Mouse (Mus musculus) megakaryocyte, adult 5-6 weeks (primary cell): Measurements from ENCODE around the gene Prkcd. TPM values are rescaled to one million over a fixed set of nuclear protein-coding genes. Genes with fewer than 3 reads are reported as not detected.

Source experiments
- ATAC-seq: 2 replicates; pipeline ENCODE4 v1.8.0; 2016; ENCODE audit warnings: mild to moderate bottlenecking, inconsistent platforms; ENCODE audit not compliant: poor library complexity, severe bottlenecking
- total RNA-seq, 2 experiments: library from RNA; stranded (forward) in 1 of 2; stranded (reverse) in 1 of 2; fragments of 153-499, 151-499 nt in 1 of 2; fragments of 221-1000, 200-1000 nt in 1 of 2; gene quantifications; 2 replicates each; pipeline versions ENCODE4 v1.2.3 to v1.2.4; 2015 to 2017

Prkcd gene
- total RNA-seq (2015), result 274 and 291 TPM in 2 replicates
- 424 and 451 TPM in 2 replicates for total RNA-seq (2017)

- peak; percentile 69 for ATAC-seq
Measured at GRCm38 (mm10) chr14:30625856-30626726, at the start of gene Prkcd. Prkcd (minus strand) TSS chr14:30626210.

- ATAC-seq, result peak; percentile 59
Measured at GRCm38 (mm10) chr14:30674947-30675346, 48.9 kb upstream of the Prkcd start.

GRCm38 (mm10) chr14:30671986-30672312 is 45.9 kb upstream of the Prkcd start:
- ATAC-seq, result peak; percentile 93

- ATAC-seq, result peak; percentile 9; the same call in 1 of the 2 replicates
Measured at GRCm38 (mm10) chr14:30671095-30671985, 45.3 kb upstream of the Prkcd start.

GRCm38 (mm10) chr14:30670161-30670560 is 44.2 kb upstream of the Prkcd start:
- ATAC-seq, result no peak

GRCm38 (mm10) chr14:30666604-30667003 is 40.6 kb upstream of the Prkcd start:
- ATAC-seq, result no peak

- ATAC-seq, result no peak
Measured at GRCm38 (mm10) chr14:30666061-30666460, 40.1 kb upstream of the Prkcd start.

GRCm38 (mm10) chr14:30655531-30655930 is 29.5 kb upstream of the Prkcd start:
- ATAC-seq, result no peak

- no peak for ATAC-seq
Measured at GRCm38 (mm10) chr14:30654691-30655228, 28.8 kb upstream of the Prkcd start.

- peak; percentile 97 for ATAC-seq
Measured at GRCm38 (mm10) chr14:30653943-30654659, 28.1 kb upstream of the Prkcd start, which contains the start of gene Rft1. Rft1 (plus strand) TSS chr14:30654360.

- ATAC-seq, result peak; percentile 66
Measured at GRCm38 (mm10) chr14:30650969-30651368, 25.0 kb upstream of the Prkcd start.

GRCm38 (mm10) chr14:30649745-30650144 is 23.7 kb upstream of the Prkcd start:
- no peak for ATAC-seq

- ATAC-seq, result no peak
Measured at GRCm38 (mm10) chr14:30648478-30648877, 22.5 kb upstream of the Prkcd start.

- ATAC-seq, result no peak
Measured at GRCm38 (mm10) chr14:30646486-30646885, 20.5 kb upstream of the Prkcd start.

- ATAC-seq, result no peak
Measured at GRCm38 (mm10) chr14:30645066-30645465, 19.1 kb upstream of the Prkcd start.

- ATAC-seq, result no peak
Measured at GRCm38 (mm10) chr14:30644026-30644425, 18.0 kb upstream of the Prkcd start.

- peak; percentile 93 for ATAC-seq
Measured at GRCm38 (mm10) chr14:30641748-30642147, 15.7 kb upstream of the Prkcd start.

- ATAC-seq, result no peak
Measured at GRCm38 (mm10) chr14:30638686-30639085, 12.7 kb upstream of the Prkcd start.

- no peak for ATAC-seq
Measured at GRCm38 (mm10) chr14:30638009-30638408, 12.0 kb upstream of the Prkcd start.

- no peak for ATAC-seq
Measured at GRCm38 (mm10) chr14:30637087-30637486, 11.1 kb upstream of the Prkcd start.

- ATAC-seq, result no peak
Measured at GRCm38 (mm10) chr14:30636499-30636898, 10.5 kb upstream of the Prkcd start.
